Mouse (Mus musculus): Measurements from ENCODE around the gene Rasa3.

Gene Rasa3

DNA sequence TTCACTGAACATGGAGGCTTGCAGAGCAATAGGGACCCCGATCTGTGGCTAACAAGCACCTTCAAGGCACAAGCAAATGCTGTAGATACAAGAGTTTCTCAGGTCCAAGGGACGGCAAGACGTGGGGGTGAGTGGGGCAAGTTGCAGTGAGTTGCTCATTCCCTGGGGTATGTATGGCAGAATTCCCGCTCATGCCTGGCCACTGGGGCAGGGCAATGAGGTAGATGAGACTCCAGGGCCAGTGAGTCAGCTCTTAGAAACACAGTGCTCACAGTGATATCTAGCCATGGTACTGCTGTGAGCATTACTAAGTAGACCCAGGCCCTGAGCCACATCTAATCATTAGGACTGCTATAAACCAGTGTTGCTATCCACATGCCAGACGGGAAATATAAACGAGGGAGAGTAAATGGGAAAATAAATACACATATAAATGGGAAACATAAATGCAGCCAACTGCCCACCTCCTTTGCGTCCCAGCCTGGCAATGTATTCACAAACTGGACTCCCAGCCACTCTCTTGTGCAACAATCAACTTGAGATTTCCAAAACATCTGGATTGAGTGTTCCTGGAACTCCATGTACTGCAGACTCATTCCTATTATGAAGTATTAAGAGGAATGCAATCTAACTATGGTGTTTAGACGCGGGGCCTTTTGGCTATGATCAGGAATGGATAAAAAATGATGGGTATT is 57.0 kb downstream of the Rasa3 start:
- peak; percentile 64 for DNase-seq (ENCODE audit: low read depth, low spot score)

DNA sequence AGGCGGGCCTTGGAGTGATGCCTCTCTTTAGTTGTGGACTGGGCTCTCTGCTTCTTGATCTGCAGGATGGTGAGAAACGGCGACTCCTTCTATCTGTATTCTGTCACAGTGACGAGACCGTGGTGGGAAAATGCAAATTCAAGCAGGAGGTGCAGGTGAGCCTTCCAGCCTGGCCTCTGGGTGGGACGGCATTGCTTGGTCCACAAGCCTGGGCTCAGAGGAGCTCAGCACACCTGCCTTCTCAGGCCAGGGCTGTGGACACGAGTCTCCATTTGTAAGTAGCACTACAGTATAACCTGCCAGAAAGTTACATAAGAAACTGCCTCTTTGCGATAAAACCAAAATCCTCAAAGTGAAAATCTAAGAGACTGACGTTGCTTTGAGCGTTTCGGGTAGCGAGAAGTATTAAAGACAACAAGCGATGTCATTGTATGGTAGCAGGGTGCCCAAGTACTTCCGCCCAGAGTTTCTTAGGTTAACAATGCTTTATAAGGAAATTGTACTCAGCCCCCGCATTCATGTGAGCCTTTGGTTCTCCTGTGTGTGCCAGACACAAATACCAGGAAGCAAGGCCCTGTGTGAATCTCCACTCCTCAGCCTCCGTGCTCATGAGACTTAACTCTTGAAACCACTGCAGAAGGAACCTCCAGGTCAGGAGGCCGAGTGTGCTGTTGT is 60.4 kb downstream of the Rasa3 start:
- no peak for DNase-seq (ENCODE audit: low read depth, low spot score)

DNA sequence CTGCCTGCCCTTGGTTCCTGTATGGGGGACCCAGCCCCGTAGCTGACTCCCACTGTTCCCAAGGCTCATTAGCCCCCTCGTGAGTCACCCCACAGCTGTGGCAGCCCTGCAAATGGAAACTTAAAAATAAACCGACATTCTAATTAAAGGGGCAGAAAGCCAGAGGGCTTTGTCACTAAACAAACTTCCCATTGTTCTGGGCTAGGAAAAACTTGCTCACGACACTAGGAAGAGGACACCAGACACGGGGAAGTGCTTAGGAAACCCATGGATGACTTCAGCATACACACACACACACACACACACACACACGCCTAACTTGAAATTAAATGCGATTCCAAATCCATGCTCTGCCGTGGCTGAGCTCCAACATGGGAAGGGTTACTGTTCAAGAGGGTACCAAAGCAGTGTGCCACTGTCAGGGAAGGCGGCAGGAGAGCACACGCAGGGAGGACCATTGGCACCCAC is 62.4 kb downstream of the Rasa3 start:
- DNase-seq (ENCODE audit: low read depth, low spot score), result peak; percentile 50

DNA sequence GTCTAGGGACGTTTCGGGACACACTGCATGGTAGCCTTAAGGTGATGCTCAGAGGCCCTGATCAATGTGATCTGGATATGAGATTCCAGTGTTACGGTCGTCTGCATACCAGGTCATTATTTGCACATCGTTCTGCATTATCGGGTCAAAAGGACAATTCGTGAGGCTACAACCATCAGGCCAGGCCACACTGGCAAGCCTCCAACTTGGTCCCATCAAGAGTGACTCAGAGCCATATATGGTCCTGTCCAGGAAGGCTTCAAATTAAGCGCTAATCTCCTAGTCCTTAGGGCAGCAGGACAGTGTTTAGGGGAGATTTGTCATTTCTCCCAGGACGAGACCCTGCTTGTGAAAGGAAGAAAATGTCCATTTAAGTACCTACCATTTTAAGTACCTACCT is 63.3 kb downstream of the Rasa3 start:
- no peak for DNase-seq (ENCODE audit: low read depth, low spot score)

DNA sequence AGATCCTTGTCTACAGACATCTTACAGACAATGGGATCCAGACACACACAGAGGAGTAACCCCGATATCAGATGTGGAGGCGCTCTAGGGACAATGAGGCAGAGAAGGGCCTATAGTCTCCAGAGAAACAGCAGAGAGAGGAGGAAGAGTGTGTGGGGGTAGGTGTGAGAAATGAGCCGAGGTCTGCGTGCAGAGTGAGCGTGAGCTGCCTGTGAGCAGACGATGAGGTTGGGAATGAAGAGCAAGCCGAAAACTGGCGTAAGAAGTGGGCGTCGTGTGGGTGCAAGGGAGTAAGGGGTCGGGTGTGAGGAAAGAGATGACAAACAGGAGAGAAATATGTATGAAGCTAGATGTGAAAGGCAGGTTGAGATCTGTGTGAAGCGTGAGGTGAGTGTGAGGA is 65.7 kb downstream of the Rasa3 start:
- DNase-seq (ENCODE audit: low read depth, low spot score), result no peak

DNA sequence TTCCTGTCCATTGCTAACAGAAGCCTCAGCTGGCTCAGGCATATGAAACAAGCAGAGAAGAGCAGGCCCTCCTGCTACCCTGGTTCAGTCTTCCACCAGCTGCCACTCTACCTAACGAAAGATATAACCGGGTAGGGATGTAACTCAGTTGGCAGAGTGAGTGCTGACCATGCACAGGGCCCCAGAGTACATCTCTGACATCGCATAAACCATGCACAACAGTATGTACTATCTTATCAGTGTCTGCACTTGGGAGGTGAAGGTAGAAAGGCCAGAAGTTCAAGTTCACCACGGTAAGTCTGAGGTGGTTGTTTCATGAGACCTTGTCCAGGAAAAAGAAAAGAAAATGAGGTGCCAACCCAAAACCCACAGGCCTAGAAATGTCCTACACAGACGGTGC is 67.4 kb downstream of the Rasa3 start:
- DNase-seq (ENCODE audit: low read depth, low spot score), result no peak

DNA sequence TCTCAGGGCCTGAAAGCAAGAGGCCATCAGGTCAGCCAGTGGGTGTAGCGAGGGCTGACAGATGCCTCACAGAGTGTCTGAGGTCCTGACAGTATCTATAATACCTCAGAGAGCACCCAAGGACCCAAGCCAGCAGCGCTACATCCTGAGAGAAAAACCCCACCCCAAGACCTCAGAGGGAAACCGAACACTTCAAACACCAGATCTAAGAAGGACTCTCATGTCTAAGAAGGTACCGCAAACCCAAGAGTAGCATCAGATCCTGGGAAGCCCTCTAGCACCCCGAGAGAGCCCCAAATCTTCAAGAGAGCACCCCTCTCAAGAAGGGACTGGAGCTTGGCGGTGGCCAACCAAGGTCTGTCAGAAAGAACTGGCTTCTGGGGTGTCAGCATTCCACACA is 68.5 kb downstream of the Rasa3 start:
- DNase-seq (ENCODE audit: low read depth, low spot score), result no peak

DNA sequence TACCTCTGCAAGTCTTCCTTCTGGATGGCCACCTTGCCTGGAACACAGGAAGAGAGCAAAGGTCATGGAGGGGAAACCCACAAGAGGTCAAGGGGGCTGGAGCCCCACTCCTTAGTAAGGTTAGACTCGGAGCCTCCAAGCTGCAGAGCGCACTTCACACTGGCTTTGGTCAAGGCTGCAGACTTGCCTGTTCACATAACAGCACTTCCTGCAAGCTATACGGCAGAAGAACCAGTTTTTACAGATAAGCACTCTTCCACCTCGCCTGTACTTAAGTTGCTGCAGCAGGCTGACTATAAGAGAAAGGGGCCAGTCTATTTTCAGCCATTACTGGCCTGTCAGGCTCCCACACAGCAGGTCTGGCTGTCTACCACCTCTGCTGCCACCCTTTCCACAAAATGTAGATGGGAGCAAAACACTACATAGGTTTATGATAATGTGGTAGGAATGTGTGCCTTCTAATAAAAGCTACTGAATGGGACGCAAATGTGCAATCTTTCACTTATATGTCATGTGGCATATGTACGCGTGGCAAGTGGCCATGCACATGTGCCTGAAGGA is 71.4 kb downstream of the Rasa3 start:
- DNase-seq (ENCODE audit: low read depth, low spot score), result no peak

DNA sequence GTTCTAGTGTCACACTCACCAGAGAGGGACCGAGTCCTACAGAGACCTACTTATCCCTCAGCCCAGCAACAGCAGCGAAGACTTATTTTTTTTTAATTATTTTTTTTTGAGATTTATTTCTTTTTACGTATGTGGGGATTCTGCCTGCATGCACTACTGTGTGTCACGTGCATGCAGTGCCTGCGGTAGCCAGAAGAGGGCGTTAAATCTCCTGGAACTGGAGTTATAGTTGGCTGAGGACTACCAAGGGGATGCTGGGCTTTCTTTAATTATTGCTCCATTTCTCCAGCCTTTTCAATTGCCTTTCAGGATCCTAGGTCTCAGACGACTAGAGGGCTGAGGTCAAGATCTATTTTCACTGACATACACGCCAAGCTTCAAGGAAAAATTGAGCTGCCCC is 74.8 kb downstream of the Rasa3 start:
- DNase-seq (ENCODE audit: low read depth, low spot score), result peak; percentile 36

DNA sequence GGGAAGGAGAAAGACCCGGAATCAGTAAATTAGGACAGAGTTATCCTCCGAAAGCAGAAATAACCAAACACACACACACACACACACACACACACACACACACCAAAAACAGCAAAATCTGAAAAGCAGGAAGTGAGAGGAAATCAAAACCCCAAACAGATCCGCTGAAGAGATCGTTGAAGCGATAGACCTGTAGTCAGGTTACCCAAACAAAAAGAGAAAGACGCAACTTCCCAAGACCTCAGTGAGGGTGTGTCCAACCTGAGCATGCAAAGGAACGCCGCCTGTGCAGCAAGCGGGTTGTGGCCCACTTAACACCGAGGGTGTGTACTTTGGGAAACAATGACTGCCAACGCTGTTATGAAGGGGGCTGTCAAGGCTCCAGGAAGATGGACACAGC is 76.2 kb downstream of the Rasa3 start:
- DNase-seq (ENCODE audit: low read depth, low spot score), result peak; percentile 30

DNA sequence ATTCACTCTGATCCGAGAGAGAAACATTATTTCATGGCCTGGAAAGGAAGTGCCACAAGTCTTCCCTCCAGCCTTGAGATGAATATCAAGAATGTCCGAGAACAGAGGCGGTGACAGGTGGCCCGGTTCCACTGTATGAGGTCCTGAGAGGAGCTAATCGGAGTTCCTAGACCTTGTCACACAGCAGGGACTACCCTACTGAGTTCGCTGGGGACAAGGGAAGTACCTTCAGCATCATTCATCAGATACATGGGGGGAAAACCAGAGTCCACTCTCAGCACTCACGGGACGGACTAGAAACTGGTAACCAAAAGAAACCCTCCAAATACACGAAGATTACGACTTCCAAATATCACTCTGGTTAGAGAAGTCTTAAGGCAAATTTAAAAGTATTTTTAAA is 76.7 kb downstream of the Rasa3 start:
- DNase-seq (ENCODE audit: low read depth, low spot score), result no peak

DNA sequence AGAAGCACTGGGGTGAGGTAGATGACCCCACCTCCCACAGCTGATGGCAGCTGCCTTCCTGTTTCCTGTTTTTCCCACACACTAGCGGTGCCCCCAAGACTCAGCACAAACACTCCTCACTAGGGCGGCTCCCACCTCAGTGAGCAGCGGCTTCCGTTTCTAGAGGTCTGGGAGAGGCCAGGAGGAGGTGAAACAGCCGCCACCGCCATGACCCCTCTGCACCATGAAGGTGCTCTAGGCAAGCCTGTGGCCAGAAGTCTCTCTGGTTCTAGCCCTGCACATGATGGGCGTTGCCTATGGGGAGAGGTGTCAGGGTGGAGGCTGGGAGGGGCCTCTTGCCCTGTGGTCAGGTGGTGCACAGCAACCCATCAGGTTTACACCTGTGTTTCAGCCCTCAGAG is 77.2 kb downstream of the Rasa3 start:
- peak; percentile 52 for DNase-seq (ENCODE audit: low read depth, low spot score)

DNA sequence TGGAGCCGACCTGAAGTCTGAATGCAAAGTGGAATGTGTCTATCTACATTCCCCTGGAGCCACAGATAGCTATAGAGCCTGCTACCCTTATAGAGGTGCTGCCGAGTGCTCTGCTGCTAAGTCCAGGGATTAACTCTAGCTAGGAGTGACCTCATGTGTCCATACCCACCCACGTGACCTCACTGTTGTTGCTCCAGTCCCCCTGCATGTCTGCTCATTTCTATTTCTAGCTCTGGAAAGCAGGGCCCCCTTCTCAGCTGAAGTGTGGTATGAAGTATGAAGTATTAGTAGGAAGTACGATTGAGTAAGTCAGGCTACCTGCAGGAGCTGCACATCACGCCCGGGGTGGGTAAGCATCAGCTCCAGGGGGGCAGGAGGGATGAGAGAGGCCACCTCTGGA is 79.6 kb downstream of the Rasa3 start:
- DNase-seq (ENCODE audit: low read depth, low spot score), result no peak

DNA sequence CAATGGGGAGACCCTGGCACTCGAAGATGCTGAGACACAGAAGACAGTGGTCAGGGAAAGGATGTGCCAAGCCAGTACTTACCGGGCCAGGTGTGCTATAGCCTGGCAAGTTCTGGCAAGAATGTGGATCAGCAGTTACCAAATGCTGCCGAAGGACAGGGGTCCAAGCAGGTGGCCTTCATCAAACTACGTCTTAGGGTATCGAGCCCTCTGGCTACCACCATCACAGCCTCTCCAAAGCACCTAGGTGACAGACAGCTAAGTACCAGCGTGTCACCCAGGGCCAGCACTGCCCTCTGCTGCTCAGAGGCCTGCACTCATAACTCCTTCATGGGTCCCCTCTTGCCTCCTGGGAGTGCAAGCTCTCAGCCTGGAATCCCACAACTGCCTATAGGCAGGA is 81.5 kb downstream of the Rasa3 start:
- no peak for DNase-seq (ENCODE audit: low read depth, low spot score)

DNA sequence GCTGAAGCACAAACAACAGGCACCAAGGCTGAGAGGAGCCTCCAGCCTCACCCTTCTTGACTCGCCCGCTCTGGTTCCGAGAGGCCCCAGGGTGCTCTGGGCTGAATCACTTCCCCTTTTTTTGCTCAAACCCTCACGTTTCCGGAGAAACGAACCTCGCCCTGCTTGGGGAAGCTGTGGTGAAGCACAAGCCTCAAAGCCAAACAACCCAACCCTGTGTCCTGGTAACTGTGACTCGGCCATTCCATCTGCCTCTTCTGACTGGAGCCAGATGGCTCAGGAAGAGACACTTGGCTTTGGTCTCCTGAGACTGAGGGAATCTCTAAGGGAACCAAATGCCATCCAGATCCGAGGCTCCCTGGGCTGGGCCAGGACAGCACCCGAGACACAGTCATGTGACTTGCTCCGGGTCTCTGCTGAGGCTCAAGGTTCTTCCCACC is 82.5 kb downstream of the Rasa3 start:
- DNase-seq (ENCODE audit: low read depth, low spot score), result peak; percentile 72

DNA sequence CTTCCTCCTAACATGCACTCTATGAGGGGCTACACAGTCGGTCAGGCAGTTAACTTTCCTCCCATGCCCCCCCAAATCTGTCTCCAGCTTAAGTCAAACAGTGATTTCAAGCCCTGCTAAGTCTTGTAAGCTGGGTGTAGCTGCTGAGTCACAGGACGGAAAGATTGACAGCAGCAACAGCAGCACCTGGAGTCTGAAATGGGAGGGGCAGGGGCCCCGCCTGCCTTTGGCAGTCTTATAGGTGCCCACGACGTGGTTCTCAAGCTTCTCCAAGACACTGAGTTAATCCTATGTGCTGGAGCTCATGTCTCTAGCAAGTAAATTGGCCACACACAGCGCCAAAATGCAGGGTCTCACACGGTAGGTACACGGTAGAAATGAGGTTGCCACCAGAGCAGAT is 84.1 kb downstream of the Rasa3 start:
- peak; percentile 20 for DNase-seq (ENCODE audit: low read depth, low spot score)

DNA sequence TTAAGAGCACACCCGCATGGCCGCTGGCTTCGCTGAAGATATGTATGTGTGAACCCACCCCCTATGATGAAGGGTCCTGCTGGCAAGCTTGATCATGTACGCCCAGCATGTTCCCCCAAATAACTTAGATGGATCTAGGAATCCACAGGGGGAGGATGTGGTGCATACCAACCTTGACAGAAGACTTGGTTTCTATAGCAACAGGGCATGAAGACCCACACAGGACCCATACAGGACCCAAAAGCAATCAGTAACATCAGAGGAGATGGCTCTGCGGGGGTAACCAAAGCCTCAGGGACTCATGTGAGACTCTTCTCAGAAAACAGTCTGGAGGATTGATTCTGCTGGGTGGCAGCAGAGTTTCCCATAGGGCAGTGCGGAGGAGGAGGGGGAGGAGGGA is 86.2 kb downstream of the Rasa3 start:
- no peak for DNase-seq (ENCODE audit: low read depth, low spot score)

DNA sequence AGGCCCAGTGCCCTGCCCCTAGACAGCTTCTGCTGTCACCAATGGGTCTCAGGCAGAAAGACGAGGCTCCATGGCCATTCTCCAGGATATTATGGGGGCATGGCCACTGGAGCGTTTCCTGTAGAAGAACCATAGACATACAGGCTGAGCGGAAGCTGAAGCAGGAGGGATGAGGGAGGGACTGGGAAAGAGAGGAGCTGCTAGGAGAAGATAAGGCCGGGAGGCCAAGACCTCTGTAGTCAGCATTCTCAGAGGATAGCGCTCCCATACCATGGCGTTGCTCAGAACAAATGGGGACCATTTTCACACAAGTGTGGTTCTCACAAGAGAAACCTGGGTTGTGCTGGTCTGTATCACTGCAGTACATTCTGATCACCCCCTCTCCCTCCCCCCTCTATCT is 88.3 kb downstream of the Rasa3 start:
- no peak for DNase-seq (ENCODE audit: low read depth, low spot score)

DNA sequence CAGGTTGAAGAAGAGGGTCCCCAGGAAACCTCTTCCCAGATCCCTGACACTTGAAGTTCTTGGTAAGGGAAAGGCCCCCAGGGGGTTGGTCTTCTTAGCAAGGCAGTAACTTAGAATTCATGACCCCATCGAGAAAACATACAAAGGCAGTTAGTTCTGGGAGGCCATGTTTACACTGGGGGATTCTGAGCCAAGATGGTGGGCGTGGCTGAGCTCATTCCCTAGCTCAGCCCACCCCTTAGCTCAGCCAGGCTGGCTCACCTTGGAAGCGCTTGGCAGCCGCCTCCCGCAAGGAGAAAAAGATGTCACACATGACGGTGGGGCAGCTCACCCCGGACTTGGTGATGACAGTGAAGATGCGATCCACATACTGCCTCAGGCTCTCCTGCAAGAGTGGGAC is 92.8 kb downstream of the Rasa3 start:
- no peak for DNase-seq (ENCODE audit: low read depth, low spot score)

DNA sequence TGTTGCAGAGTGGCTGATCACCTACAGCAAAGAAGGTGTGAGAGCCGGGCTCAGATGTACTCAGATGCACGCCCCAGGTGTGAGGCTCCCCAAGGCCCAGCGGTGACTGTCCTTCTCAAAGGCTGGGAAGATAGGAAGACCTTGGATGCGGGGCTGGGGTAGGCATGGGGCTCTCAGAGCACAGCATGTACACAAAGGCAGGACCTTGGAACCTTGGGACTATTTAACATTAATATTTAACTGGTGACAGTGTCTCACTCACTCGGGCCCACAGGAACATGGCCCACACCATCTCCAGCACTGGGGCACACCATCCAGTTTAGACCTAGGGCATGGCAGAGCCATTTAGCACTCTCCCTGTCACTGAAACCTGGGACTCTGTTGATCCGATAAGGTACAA is 99.5 kb downstream of the Rasa3 start:
- no peak for DNase-seq (ENCODE audit: low read depth, low spot score)

DNA sequence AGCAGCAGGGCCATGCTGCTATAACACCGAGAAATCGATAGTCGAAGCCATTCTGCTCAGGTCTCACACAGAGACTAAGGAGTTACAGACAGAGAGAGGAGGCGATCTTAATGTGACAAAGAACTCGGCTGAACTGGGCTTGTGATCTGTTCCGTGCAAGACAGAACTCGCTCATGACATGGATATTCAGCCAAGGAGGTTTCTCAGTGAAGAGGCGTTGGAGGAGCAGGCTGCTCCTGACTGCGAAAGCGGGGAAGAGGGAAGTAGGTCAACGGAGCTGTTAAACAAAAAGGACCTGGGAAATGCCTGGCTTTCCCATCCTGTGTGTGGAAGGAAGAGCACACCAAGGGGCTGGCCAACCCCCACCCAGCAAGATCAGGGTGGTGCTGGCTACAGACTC is 105.4 kb downstream of the Rasa3 start:
- DNase-seq (ENCODE audit: low read depth, low spot score), result no peak

DNA sequence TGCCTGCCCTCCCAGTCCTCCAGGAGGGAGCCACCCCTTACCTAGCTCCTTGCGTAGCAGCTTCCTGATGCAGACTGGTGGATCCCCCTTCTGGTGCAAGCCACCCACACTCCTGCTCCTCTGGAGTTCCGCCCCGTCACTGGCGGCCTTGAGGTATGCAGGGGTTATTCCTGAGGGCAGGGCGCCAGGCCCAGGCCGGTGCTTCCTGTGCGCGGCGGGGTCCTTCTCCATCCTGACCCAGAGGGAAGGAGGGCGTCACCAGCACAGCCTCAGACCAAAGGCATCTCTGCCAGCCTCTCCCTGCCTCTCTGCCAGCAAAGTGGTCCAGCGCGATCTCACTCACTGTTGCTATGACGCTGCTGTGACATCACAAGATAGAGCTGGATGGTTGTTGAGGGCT is 115.3 kb downstream of the Rasa3 start, which contains the start of gene 1700029H14Rik:
TSS of gene 1700029H14Rik (minus strand) at position 344 of the 400 bp plus-strand sequence.
- no peak for DNase-seq (ENCODE audit: low read depth, low spot score)

DNA sequence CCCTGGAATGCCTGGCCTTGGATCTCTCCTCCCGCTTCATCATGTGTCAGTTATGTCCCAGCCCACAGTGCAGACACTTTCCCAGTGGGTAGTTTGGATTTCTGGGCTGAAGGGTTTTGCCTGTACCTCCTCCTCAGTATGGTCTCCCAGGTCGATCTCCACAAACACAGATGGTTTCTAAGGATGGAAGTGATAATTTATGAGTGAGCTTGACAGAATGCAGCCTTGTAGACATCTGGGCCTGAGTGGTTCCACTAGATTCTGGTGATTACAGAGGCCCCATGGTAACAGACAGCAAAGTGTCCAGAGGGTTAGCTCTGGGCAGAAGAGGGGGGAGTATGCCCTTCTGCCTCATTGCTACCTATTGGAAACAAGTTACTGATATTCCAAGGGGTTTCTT is 119.9 kb downstream of the Rasa3 start:
- no peak for DNase-seq (ENCODE audit: low read depth, low spot score)
